Mouse (Mus musculus): ENCODE measurements around the gene Soat2.

GRCm38 (mm10) chr15:102150301-102151135 lies at the start of gene Soat2:
- peak; percentile 45 for TF ChIP-seq POLR2AphosphoS2 (IDR thresholded peaks at IDR 0.05; ENCODE audit: insufficient read length, low read depth)
- no peak for TF ChIP-seq SRF (IDR thresholded peaks at IDR 0.05; ENCODE audit: control insufficient read depth, insufficient read length, low read depth)
- no peak for TF ChIP-seq MYOD1 (IDR thresholded peaks at IDR 0.05; ENCODE audit: control insufficient read depth in 1 of 3, insufficient read length in 2 of 3, low read depth in 2 of 3)
